Mouse (Mus musculus) kidney, adult 2 months (tissue): Measurements from ENCODE around the gene Srprb. TPM values are rescaled to one million over a fixed set of nuclear protein-coding genes. Genes with fewer than 3 reads are reported as not detected.

Experiments used
- DNase-seq: peaks from one replicate; pipeline ENCODE4 v3.0.0; 2021
- H3K27ac ChIP-seq: fragments of 200-500 bp; 2 replicates; pipeline ENCODE4 v1.5.1; 2012; ENCODE audit warnings: low read depth, low read length, control low read depth, inconsistent platforms; ENCODE audit not compliant: insufficient read depth
- H3K27me3 ChIP-seq: fragments of 200-500 bp; replicated peaks from 2 replicates; pipeline ENCODE4 v1.6.1; 2012; ENCODE audit warnings: mild to moderate bottlenecking, moderate library complexity, low read length, inconsistent platforms; ENCODE audit not compliant: control insufficient read depth, insufficient read depth
- H3K36me3 ChIP-seq: fragments of 200-500 bp; 2 replicates; pipeline ENCODE4 v1.6.1; 2012; ENCODE audit warnings: mild to moderate bottlenecking, moderate library complexity, low read length, inconsistent platforms; ENCODE audit not compliant: control insufficient read depth, insufficient read depth
- H3K4me1 ChIP-seq: fragments of 200-500 bp; 2 replicates; pipeline ENCODE4 v1.6.1; 2011; ENCODE audit warnings: low read length; ENCODE audit not compliant: control insufficient read depth, insufficient read depth
- H3K4me3 ChIP-seq: fragments of 200-500 bp; 2 replicates; pipeline ENCODE4 v1.5.1; 2011; ENCODE audit warnings: mild to moderate bottlenecking, low read depth, low read length, control low read depth; ENCODE audit not compliant: insufficient read depth
- CTCF ChIP-seq: fragments of 200-500 bp; conservative IDR thresholded peaks from 2 replicates; pipeline ENCODE4 v1.5.1; 2011; ENCODE audit warnings: low read depth, mild to moderate bottlenecking, control low read depth, low read length, moderate library complexity, mixed read lengths; ENCODE audit not compliant: insufficient read depth, insufficient read length
- POLR2A ChIP-seq: fragments of 200-500 bp; IDR thresholded peaks from one replicate; pipeline ENCODE4 v1.6.1; 2011; ENCODE audit warnings: low read depth, low read length, control low read depth
- WGBS: fragments of 180-500 bp; shearing (Covaris S2); methylation state at CpG from one replicate; pipeline ENCODE4 v1.1.7; 2018; 5-methylcytosine and 5-hydroxymethylcytosine counted together
- polyA plus RNA-seq: library from polyadenylated mRNA; depleted of rRNA; stranded (reverse); fragments of >200 nt; gene quantifications from 2 replicates; pipeline ENCODE4 v1.2.3, GENCODE M21; 2012; rRNA removed

Gene Srprb
- 35.4 and 44.4 TPM in 2 replicates for polyA plus RNA-seq

DNA sequence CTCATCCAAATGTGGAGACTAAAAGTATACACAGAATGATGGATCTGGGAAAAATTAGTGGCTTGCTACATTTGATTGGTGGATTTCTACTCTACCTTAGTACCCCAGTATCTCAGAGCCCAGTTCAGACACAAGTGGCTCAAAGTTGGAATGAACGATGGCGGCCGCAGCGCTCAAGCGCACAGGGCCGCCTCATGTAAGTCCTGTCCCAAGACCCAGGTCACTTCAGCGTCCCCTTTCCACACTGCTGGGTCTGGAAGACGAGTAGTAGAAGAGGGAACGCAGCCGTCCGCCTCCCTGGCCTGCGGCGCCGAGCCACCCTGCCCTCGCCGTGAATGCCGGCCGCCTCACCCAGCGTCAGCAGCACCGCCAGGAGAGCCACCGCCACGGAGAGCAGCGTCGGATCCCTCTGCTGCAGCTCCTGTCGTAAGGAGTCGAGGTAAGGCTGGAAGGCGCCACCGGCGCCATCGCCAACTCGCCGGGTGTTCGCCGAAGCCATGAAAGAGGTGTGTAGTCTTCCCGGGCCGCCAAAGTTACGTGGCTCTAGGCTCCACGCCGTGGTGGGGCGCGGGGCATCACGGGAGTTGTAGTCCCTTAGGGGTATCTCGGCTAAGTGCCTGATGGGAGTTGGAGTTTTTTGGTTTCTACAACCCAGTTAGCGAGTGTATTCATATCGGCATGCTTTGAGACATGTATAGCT is at the start of gene Srprb:
TSS of gene Srprb (minus strand) at position 577 of the 700 bp plus-strand sequence.
- Histone ChIP-seq H3K27ac (peak within 1 kb of the TSS; percentile 24; the same call in 1 of the 2 replicates), H3K4me1 (peaks cover 3% of the 10 kb centered on the region; the same call in 1 of the 2 replicates), H3K36me3 (no peaks in the 10 kb centered on the region), H3K4me3 (peak within 1 kb of the TSS; percentile 93), H3K27me3 (no peaks in the 10 kb centered on the region)
- WGBS, result under 1% methylated on average over 45 of the region's 45 CpGs
- TF ChIP-seq CTCF (no peak), POLR2A (no peak)
- DNase-seq, result peak; percentile 96

- 29% methylated on average over 4 of the region's 4 CpGs for WGBS
- no peaks in the 10 kb centered on the region for H3K36me3 ChIP-seq
- no peaks in the 10 kb centered on the region for H3K4me1 ChIP-seq
- no peak overlapping the region for H3K27ac ChIP-seq
- no peak for TF ChIP-seq CTCF
- no peak for TF ChIP-seq POLR2A
- no peaks in the 10 kb centered on the region for H3K27me3 ChIP-seq
- no peak for DNase-seq
- H3K4me3 ChIP-seq, result no peak overlapping the region
These were observed 46.7 kb upstream of the Srprb start for GRCm38 (mm10) chr9:103248618-103249017.

- Histone ChIP-seq H3K27ac (no peak overlapping the region), H3K36me3 (no peaks in the 10 kb centered on the region), H3K27me3 (no peaks in the 10 kb centered on the region), H3K4me3 (no peak overlapping the region), H3K4me1 (no peaks in the 10 kb centered on the region)
- 87% methylated on average over 8 of the region's 8 CpGs for WGBS
- TF ChIP-seq POLR2A (no peak), CTCF (no peak; the same call in 1 of the 2 replicates)
- DNase-seq, result no peak
These were observed 44.7 kb upstream of the Srprb start for GRCm38 (mm10) chr9:103246526-103247168.

- Histone ChIP-seq H3K36me3 (no peaks in the 10 kb centered on the region), H3K27me3 (no peaks in the 10 kb centered on the region), H3K27ac (no peak overlapping the region), H3K4me1 (no peaks in the 10 kb centered on the region), H3K4me3 (no peak overlapping the region)
- DNase-seq, result peak; percentile 29
- 73% methylated on average over 4 of the region's 4 CpGs for WGBS
- no peak for TF ChIP-seq POLR2A
- no peak for TF ChIP-seq CTCF
These were observed 41.7 kb upstream of the Srprb start for GRCm38 (mm10) chr9:103243640-103244039.

DNA sequence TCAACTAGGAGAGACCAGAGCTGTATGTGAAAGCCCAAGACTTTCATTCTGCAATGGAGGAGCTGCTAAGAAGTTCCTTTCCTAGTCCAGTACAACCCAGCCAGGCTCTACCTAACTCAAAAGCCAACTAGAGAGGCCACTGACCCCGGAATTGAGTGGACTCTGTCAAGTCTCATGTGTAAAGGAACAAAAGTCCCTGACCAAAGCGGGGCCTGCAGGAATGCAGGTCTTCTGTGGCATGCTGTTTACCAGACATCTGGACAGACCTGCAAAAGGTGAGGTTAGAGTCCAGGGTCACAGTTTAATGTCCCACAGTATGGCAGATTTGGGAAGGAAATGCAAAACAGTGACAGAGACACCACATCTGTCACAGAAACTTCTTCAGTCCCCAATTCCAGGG is 39.3 kb upstream of the Srprb start:
- DNase-seq, result peak; percentile 40
- Histone ChIP-seq H3K27ac (no peak overlapping the region), H3K36me3 (no peaks in the 10 kb centered on the region), H3K4me3 (no peak overlapping the region), H3K27me3 (no peaks in the 10 kb centered on the region), H3K4me1 (no peaks in the 10 kb centered on the region)
- no peak for TF ChIP-seq CTCF
- TF ChIP-seq POLR2A, result no peak
- 63% methylated on average over 2 of the region's 2 CpGs for WGBS

DNA sequence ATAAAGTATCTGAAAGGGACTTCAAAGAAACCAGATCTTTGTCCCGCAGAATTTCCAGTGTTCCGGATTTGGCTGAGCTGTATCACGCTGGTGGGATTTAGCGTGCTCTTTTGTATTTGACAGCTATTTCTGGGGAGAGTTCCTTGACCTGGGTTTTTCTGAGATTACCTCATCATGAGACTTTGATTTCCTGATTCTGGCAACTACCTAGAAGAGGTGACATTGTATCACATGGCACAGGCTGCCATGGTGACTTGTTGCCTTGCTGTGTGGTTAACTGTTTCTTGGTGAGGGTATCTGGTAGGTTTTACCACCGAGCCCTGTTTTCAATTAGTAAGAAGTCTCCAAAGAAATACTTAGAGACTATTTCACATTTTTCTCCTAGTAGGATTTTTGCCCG is 37.5 kb upstream of the Srprb start:
- Histone ChIP-seq H3K36me3 (no peaks in the 10 kb centered on the region), H3K4me3 (no peak overlapping the region), H3K4me1 (no peaks in the 10 kb centered on the region), H3K27me3 (no peaks in the 10 kb centered on the region), H3K27ac (no peak overlapping the region)
- 90% methylated on average over 6 of the region's 6 CpGs for WGBS
- DNase-seq, result no peak
- TF ChIP-seq CTCF (no peak), POLR2A (no peak)

GRCm38 (mm10) chr9:103234565-103235165 is 32.7 kb upstream of the Srprb start:
- 69% methylated on average over 7 of the region's 7 CpGs for WGBS
- no peak for TF ChIP-seq CTCF
- TF ChIP-seq POLR2A, result no peak
- no peaks in the 10 kb centered on the region for H3K36me3 ChIP-seq
- no peaks in the 10 kb centered on the region for H3K27me3 ChIP-seq
- no peak overlapping the region for H3K4me3 ChIP-seq
- no peak overlapping the region for H3K27ac ChIP-seq
- H3K4me1 ChIP-seq, result no peaks in the 10 kb centered on the region; the same call in 1 of the 2 replicates
- peak; percentile 7 for DNase-seq
